Comparison of ENCODE assay signal across 7 mouse cellular contexts in genomic region chr9:57874994-57875393, GRCm38 (mm10).
"Had no signal": no experiment of that assay in that cellular context is flagged by ENCODE, and none has a peak within 500 bp of the region (broad histone marks: within the 10 kb centered on the region; RNA-seq: fewer than 3 reads in every experiment).

No protein-coding gene starts in this region.

- DNase-seq: liver, postnatal 0 days; lung, adult 2 months; lung, postnatal 14 days; lung, postnatal 36 days; thymus, adult 2 months; thymus, postnatal 25 days; thymus, postnatal 4 days had no signal
